Mouse (Mus musculus) cerebellum, adult 2 months (tissue): ENCODE measurements around the gene Tnrc6b.

Experiments
- CTCF ChIP-seq: fragments of 200-500 bp; IDR thresholded peaks from 2 replicates; pipeline ENCODE4 v1.5.1; 2011; ENCODE audit warnings: low read depth, mild to moderate bottlenecking, control low read depth, low read length, moderate library complexity, borderline replicate concordance; ENCODE audit not compliant: insufficient read depth
- POLR2A ChIP-seq: fragments of 200-500 bp; IDR thresholded peaks from 2 replicates; pipeline ENCODE4 v1.6.1; 2011; ENCODE audit warnings: low read length, control low read depth, borderline replicate concordance; ENCODE audit not compliant: insufficient read depth

GRCm38 (mm10) chr15:80671295-80672252, 39.5 kb upstream of the Tnrc6b start, which contains the start of gene Fam83f:
- TF ChIP-seq CTCF (no peak), POLR2A (no peak)
